Mouse (Mus musculus): Measurements from ENCODE around the gene Dmgdh.

Gene Dmgdh

GRCm38 (mm10) chr13:93772861-93773260 is 98.6 kb downstream of the Dmgdh start:
- WGBS = 31% methylated on average over 7 of the region's 7 CpGs

- WGBS = 37% methylated on average over 7 of the region's 7 CpGs
Measured at GRCm38 (mm10) chr13:93773704-93774315, 99.6 kb downstream of the Dmgdh start.

GRCm38 (mm10) chr13:93782823-93783222 is 108.6 kb downstream of the Dmgdh start:
- WGBS = 83% methylated on average over 5 of the region's 5 CpGs

GRCm38 (mm10) chr13:93785329-93785728 is 111.1 kb downstream of the Dmgdh start:
- 85% methylated on average over 3 of the region's 3 CpGs for WGBS

- WGBS = 48% methylated on average over 2 of the region's 2 CpGs
Measured at GRCm38 (mm10) chr13:93786051-93786450, 111.8 kb downstream of the Dmgdh start.

GRCm38 (mm10) chr13:93787647-93788046 is 113.4 kb downstream of the Dmgdh start:
- 51% methylated on average over 8 of the region's 8 CpGs for WGBS

GRCm38 (mm10) chr13:93792945-93793642 is 118.9 kb downstream of the Dmgdh start:
- 43% methylated on average over 11 of the region's 11 CpGs for WGBS

GRCm38 (mm10) chr13:93793643-93794182 is 119.5 kb downstream of the Dmgdh start:
- 66% methylated on average over 10 of the region's 10 CpGs for WGBS

GRCm38 (mm10) chr13:93797011-93797600 is 122.9 kb downstream of the Dmgdh start:
- 49% methylated on average over 5 of the region's 5 CpGs for WGBS

All from cerebral cortex, adult 2 months (tissue).